Mouse (Mus musculus) thymus, postnatal 10 days (tissue): ENCODE measurements around the gene Dnmt3a.

Experiments used
- DNase-seq, 2 experiments: peaks; one replicate each; pipeline ENCODE4 v3.0.0; 2021; ENCODE audit warnings: low spot score in 2 of 2

The Dnmt3a gene

GRCm38 (mm10) chr12:3787041-3787440 is 18.8 kb upstream of the Dnmt3a start:
- no peak for DNase-seq

GRCm38 (mm10) chr12:3787541-3787940 is 18.3 kb upstream of the Dnmt3a start:
- no peak for DNase-seq

- no peak for DNase-seq
These were observed 17.3 kb upstream of the Dnmt3a start for GRCm38 (mm10) chr12:3788421-3789051.

GRCm38 (mm10) chr12:3789626-3790185 is 16.1 kb upstream of the Dnmt3a start:
- peak in 1 of 2 experiments; percentile 28 for DNase-seq

GRCm38 (mm10) chr12:3791257-3791656 is 14.6 kb upstream of the Dnmt3a start:
- DNase-seq = no peak

- DNase-seq = peak; percentile 84 to 94
These were observed 14.1 kb upstream of the Dnmt3a start for GRCm38 (mm10) chr12:3791732-3792131.

- no peak for DNase-seq
These were observed 13.6 kb upstream of the Dnmt3a start for GRCm38 (mm10) chr12:3792248-3792647.

- DNase-seq = no peak
These were observed 10.2 kb upstream of the Dnmt3a start for GRCm38 (mm10) chr12:3795569-3795968.

- no peak for DNase-seq
These were observed 6.3 kb upstream of the Dnmt3a start for GRCm38 (mm10) chr12:3799551-3799950.

- peak; percentile 77 to 83 for DNase-seq
These were observed 471 bp downstream of the Dnmt3a start for GRCm38 (mm10) chr12:3806271-3806684.

GRCm38 (mm10) chr12:3806703-3807547 is 1.1 kb downstream of the Dnmt3a start:
- DNase-seq = peak; percentile 54 to 73

GRCm38 (mm10) chr12:3807548-3808395 is 2.0 kb downstream of the Dnmt3a start:
- peak; percentile 62 to 63 for DNase-seq

GRCm38 (mm10) chr12:3808396-3808981 is 2.7 kb downstream of the Dnmt3a start:
- no peak for DNase-seq

- DNase-seq = no peak
These were observed 3.8 kb downstream of the Dnmt3a start for GRCm38 (mm10) chr12:3809520-3810180.

GRCm38 (mm10) chr12:3810455-3810854 is 4.6 kb downstream of the Dnmt3a start:
- DNase-seq = no peak

- no peak for DNase-seq
These were observed 5.8 kb downstream of the Dnmt3a start for GRCm38 (mm10) chr12:3811596-3811995.

GRCm38 (mm10) chr12:3812251-3812650 is 6.4 kb downstream of the Dnmt3a start:
- no peak for DNase-seq

GRCm38 (mm10) chr12:3813138-3813537 is 7.3 kb downstream of the Dnmt3a start:
- DNase-seq = no peak

GRCm38 (mm10) chr12:3815386-3815785 is 9.6 kb downstream of the Dnmt3a start:
- DNase-seq = no peak

- DNase-seq = no peak
These were observed 11.2 kb downstream of the Dnmt3a start for GRCm38 (mm10) chr12:3817033-3817432.

- no peak for DNase-seq
These were observed 11.8 kb downstream of the Dnmt3a start for GRCm38 (mm10) chr12:3817566-3817965.
